ENCODE assay signal across 8 mouse cellular contexts in the genomic region with DNA sequence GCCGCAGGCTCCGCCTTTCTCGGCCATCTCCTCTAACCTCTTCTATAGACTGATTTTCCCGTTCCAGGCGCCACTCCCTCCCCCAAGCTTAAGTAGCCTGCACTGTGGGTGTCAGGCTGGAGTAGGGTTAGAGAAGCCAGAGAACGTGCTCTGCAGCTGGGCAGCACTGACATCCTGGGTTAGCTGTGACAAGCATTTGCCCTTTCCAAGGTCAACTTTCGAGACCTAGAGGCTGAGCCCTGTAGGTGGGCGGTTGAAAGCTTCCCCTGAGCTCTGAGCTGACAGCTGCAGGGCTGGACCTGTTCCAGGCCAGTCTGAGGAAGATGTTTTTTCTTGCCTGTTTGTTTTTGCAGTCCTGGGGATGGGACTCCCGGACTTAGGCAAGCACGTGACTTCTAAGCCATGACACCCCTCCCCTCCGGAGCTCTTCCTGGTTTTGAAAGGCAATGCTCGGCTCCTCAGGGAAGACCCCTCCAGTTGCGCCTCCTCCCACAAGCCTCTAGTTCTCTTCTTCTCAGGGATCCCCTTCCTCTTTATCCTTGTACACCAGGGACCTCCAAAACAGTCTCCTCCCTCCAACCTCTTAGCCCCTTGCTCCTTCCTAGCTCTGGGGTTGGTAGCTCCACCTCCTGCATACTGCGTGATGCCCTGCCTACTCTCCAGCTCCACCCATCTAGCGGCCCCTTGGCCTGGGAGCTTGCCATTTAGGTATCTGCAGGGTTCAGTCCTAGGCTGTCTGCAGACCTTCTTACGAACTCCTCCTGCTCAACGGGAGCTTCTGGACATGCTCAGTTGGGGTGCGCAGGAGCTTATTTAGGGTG. TPM values are rescaled to one million over a fixed set of nuclear protein-coding genes. Genes with fewer than 3 reads are reported as not detected.
DNase-seq lines count a peak whose midpoint lies in the region; ATAC-seq and TF ChIP-seq lines count a peak whose summit lies in the region.

No protein-coding gene starts in this region.

- H3K9ac ChIP-seq in embryonic facial prominence, embryonic 15.5 days, result no peak overlapping the region
- 0 out of 2 replicates have a peak overlapping the region, but pooled peaks have one; percentile 17 for H3K9ac ChIP-seq in heart, embryonic 15.5 days
- H3K9ac ChIP-seq in kidney, embryonic 16.5 days (replicated peaks; ENCODE audit: low read length), result peak overlapping the region; percentile 47

- no peaks in the 10 kb centered on the region for H3K27me3 ChIP-seq in embryonic facial prominence, embryonic 15.5 days
- H3K27me3 ChIP-seq in heart, embryonic 15.5 days, result no peaks in the 10 kb centered on the region
- no peaks in the 10 kb centered on the region for H3K27me3 ChIP-seq in kidney, embryonic 16.5 days (ENCODE audit: insufficient read depth, low read length)

- TF ChIP-seq CTCF in layer of hippocampus, adult 2 months (conservative IDR thresholded peaks at IDR 0.05), result no peak

- peak overlapping the region; percentile 81 for H3K27ac ChIP-seq in layer of hippocampus, adult 2 months
- peak overlapping the region; percentile 39; the same call in 1 of the 2 replicates for H3K27ac ChIP-seq in embryonic facial prominence, embryonic 15.5 days (replicated peaks)
- H3K27ac ChIP-seq in heart, embryonic 15.5 days, result no peak overlapping the region
- H3K27ac ChIP-seq in kidney, embryonic 16.5 days (ENCODE audit: low read length), result peak overlapping the region; percentile 43; the same call in 1 of the 2 replicates

- H3K36me3 ChIP-seq in embryonic facial prominence, embryonic 15.5 days, result no peaks in the 10 kb centered on the region
- H3K36me3 ChIP-seq in heart, embryonic 15.5 days, result no peaks in the 10 kb centered on the region
- no peaks in the 10 kb centered on the region for H3K36me3 ChIP-seq in kidney, embryonic 16.5 days (ENCODE audit: insufficient read depth, low read length)

- DNase-seq in layer of hippocampus, adult 2 months (ENCODE audit: low spot score in 2 of 2), result peak in 1 of 2 experiments; percentile 30
- DNase-seq in layer of hippocampus, postnatal 25 days (ENCODE audit: extremely low spot score in 1 of 2, low spot score in 1 of 2), result no peak
- DNase-seq in lung, postnatal 10 days, result peak; percentile 49
- DNase-seq in ovary, postnatal 36 days (ENCODE audit: low spot score), result peak; percentile 35
- no peak for DNase-seq in cerebellum, adult 11 months

- H3K9me3 ChIP-seq in embryonic facial prominence, embryonic 15.5 days (replicated peaks), result no peaks in the 10 kb centered on the region
- H3K9me3 ChIP-seq in heart, embryonic 15.5 days (replicated peaks), result no peaks in the 10 kb centered on the region
- no peaks in the 10 kb centered on the region for H3K9me3 ChIP-seq in kidney, embryonic 16.5 days (ENCODE audit: low read length)

- H3K4me1 ChIP-seq in embryonic facial prominence, embryonic 15.5 days, result peaks cover 27% of the 10 kb centered on the region
- H3K4me1 ChIP-seq in heart, embryonic 15.5 days (replicated peaks), result peaks cover 13% of the 10 kb centered on the region
- H3K4me1 ChIP-seq in kidney, embryonic 16.5 days (ENCODE audit: insufficient read depth, low read length), result peaks cover 18% of the 10 kb centered on the region

- peak; percentile 65; the same call in 1 of the 2 replicates for ATAC-seq in embryonic facial prominence, embryonic 15.5 days (ENCODE audit: insufficient number of reproducible peaks, low FRiP score, low TSS enrichment, low read depth)
- peak; percentile 72 for ATAC-seq in heart, embryonic 15.5 days (replicated peaks; ENCODE audit: insufficient number of reproducible peaks, insufficient read depth, low FRiP score, low read depth)
- peak; percentile 92 for ATAC-seq in kidney, embryonic 16.5 days (ENCODE audit: low FRiP score, low TSS enrichment)

- WGBS in embryonic facial prominence, embryonic 15.5 days, result 7% methylated on average over 18 of the region's 18 CpGs
- 10% methylated on average over 18 of the region's 18 CpGs for WGBS in heart, embryonic 15.5 days
- WGBS in kidney, embryonic 16.5 days, result 9% methylated on average over 18 of the region's 18 CpGs

- H3K4me2 ChIP-seq in embryonic facial prominence, embryonic 15.5 days (replicated peaks), result peak overlapping the region; percentile 64
- peak overlapping the region; percentile 73 for H3K4me2 ChIP-seq in heart, embryonic 15.5 days
- H3K4me2 ChIP-seq in kidney, embryonic 16.5 days (replicated peaks; ENCODE audit: low read depth, low read length), result peak overlapping the region; percentile 60

- H3K4me3 ChIP-seq in layer of hippocampus, adult 2 months, result peak overlapping the region; percentile 38
- H3K4me3 ChIP-seq in embryonic facial prominence, embryonic 15.5 days (replicated peaks), result peak overlapping the region; percentile 37
- H3K4me3 ChIP-seq in heart, embryonic 15.5 days, result peak overlapping the region; percentile 46
- H3K4me3 ChIP-seq in kidney, embryonic 16.5 days (ENCODE audit: low read length), result peak overlapping the region; percentile 37

RNA-seq across cellular contexts. Expression of gene Drd5, which starts 47.7 kb away (rescaled TPM):
- total RNA-seq in layer of hippocampus, adult 2 months (2021), result 10 to 100 TPM; 15.1 to 18.0 TPM
- total RNA-seq in layer of hippocampus, postnatal 25 days (2021), result 10 to 100 TPM; 13.8 to 16.5 TPM
- 0.11 TPM in 1 of 2 replicates, not detected in the other for polyA plus RNA-seq in embryonic facial prominence, embryonic 15.5 days (2015; fragmentation: Nextera tagmentation; extraction: Ambion mirVana)
- not detected in 2 replicates for polyA plus RNA-seq in heart, embryonic 15.5 days (2015; fragmentation: Nextera tagmentation; extraction: Ambion mirVana)
- polyA plus RNA-seq in kidney, embryonic 16.5 days (2015; fragmentation: Nextera tagmentation; extraction: Ambion mirVana), result not detected in 2 replicates

Comparison
In these comparisons a context has a peak if more than half of its experiments do, and no peak if none do; other contexts are left out.
1. DNase-seq: peak in lung, postnatal 10 days (single experiment) and ovary, postnatal 36 days (single experiment); none in layer of hippocampus, postnatal 25 days (0 of 2) and cerebellum, adult 11 months (single experiment).
2. Peak in every context shown above with its lines, with median percentiles within 50 percentile points of each other: H3K4me3 ChIP-seq, ATAC-seq and H3K4me2 ChIP-seq.